Mouse (Mus musculus): ENCODE data around the gene Sprr2a1. TPM values are rescaled to one million over a fixed set of nuclear protein-coding genes. Genes with fewer than 3 reads are reported as not detected.
A peak's percentile ranks its signal among the peaks of the same experiment; 100 is the strongest.
"Not testable (repeated sequence)": the region's sequence is repeated elsewhere in the genome, so short reads cannot be mapped to it uniquely, and the experiment has no call there.

Gene Sprr2a1
- not detected in 2 replicates for total RNA-seq (2014; fragmentation: Nextera tagmentation)
- total RNA-seq (2017), result not detected in 2 replicates

DNA sequence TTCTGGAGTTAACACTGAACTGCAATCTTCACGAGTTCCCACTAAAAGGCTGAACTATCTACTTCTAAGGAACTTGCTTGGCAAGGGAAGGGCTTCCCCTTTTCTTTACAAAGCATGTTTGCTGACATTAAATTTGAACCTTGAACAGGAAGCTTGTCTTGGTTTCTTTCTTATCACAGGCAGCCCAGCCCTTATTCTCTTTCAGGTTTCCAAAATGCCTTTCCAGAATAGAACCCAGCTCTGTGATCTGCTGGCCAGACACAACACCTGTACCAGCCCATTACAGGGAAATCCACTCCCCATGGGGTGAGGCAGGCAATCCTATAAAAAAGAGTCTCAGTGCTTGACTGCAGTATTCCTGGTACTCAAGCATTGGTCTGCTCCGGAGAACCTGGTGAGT lies at the start of gene Sprr2a1, which contains the start of gene Sprr2a2:
Gene Sprr2a1, plus strand, starts transcription at position 231 of the 400 bp plus-strand sequence.
Gene Sprr2a2, plus strand, starts transcription at position 352 of the 400 bp plus-strand sequence.
- not testable (repeated sequence) for ATAC-seq (replicated peaks; ENCODE audit: poor library complexity, severe bottlenecking)

- ATAC-seq (replicated peaks; ENCODE audit: poor library complexity, severe bottlenecking), result no peak
Measured at GRCm38 (mm10) chr3:92169847-92170246, 45.8 kb upstream of the Sprr2a1 start.

DNA sequence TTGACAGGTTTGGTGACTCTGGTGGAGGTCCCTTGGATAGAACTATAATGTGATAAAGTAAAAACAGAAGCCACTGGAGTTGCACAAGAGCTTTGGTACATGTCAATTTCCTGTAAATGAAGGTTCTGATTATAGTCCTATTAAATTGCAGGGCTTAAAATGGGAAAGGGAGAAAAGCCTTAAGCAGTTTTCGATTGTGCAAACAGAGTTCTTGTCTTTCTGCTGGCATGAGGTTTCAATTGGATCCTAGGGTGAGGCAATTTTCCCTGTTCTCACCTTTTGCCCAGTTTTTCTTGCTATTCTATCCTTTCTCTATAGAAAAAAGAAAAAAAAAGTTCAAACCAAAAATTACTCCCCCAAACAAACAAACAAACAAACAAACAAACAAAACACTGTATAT lies 38.7 kb upstream of the Sprr2a1 start:
- no peak for ATAC-seq (replicated peaks; ENCODE audit: poor library complexity, severe bottlenecking)

GRCm38 (mm10) chr3:92195512-92196200 lies 19.9 kb upstream of the Sprr2a1 start:
- ATAC-seq (replicated peaks; ENCODE audit: poor library complexity, severe bottlenecking), result no peak

- ATAC-seq (replicated peaks; ENCODE audit: poor library complexity, severe bottlenecking), result not testable (repeated sequence)
Measured at GRCm38 (mm10) chr3:92211133-92211925, 4.3 kb upstream of the Sprr2a1 start.

GRCm38 (mm10) chr3:92212059-92212458 lies 3.5 kb upstream of the Sprr2a1 start:
- not testable (repeated sequence) for ATAC-seq (replicated peaks; ENCODE audit: poor library complexity, severe bottlenecking)

GRCm38 (mm10) chr3:92213651-92214050 lies 1.9 kb upstream of the Sprr2a1 start:
- ATAC-seq (replicated peaks; ENCODE audit: poor library complexity, severe bottlenecking), result not testable (repeated sequence)

- peak; percentile 52 for ATAC-seq (replicated peaks; ENCODE audit: poor library complexity, severe bottlenecking)
Measured at GRCm38 (mm10) chr3:92219031-92219430, 3.4 kb downstream of the Sprr2a1 start.

DNA sequence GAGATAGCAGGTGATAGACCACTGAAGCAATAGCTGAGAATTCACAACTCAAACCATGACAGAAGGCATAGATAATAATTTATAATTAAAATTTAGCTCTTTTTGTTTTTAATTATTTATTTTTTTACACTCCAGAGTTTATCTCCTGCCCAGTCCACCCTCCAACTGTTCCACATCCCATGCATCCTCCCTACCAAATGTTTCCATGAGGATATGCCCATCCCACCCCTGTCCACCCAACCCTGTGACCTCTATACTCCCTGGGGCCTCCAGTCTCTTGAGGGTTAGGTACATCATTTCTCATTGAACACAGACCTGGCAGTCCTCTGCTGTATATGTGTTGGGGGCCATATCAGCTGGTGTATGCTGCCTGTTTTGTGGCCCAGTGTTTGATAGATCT lies 8.1 kb downstream of the Sprr2a1 start:
- not testable (repeated sequence) for ATAC-seq (replicated peaks; ENCODE audit: poor library complexity, severe bottlenecking)

GRCm38 (mm10) chr3:92227410-92227809 lies 11.8 kb downstream of the Sprr2a1 start:
- ATAC-seq (replicated peaks; ENCODE audit: poor library complexity, severe bottlenecking), result not testable (repeated sequence)

DNA sequence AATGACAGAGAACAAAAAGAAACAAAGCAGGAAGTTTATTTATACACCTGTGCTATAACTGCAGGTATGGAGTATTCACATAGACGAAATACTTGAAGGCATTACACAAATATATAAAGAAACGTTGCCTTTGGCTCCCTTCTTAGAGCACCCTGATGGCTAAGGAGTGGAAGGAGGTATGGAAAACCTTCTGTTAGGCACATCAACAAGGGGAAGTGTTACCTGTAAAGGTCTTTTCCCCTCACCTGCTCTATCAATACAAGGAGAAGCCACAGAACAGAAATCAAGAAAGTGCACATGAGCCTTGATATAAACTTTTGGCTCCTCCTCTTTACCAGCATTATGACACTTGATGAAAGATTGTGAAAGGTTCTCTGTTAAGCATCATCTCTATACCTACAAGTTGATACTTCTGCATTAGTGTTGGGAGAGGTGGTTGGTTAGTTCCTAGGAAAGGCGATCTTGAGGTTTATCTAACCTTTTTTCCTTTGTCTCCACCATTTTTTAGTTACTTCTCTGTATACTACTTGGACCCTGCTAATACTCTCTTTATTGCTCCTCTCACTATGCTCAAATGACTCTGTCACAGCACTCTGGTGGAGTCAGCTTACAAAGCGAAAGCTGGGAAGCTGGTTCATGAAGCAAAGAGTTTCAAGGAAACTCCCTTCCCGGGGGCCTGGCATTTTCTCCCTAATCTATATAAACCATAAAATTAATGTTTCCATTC lies 21.0 kb downstream of the Sprr2a1 start:
- ATAC-seq (replicated peaks; ENCODE audit: poor library complexity, severe bottlenecking), result 0 out of 2 replicates have a peak, but pooled peaks have one; percentile 17

DNA sequence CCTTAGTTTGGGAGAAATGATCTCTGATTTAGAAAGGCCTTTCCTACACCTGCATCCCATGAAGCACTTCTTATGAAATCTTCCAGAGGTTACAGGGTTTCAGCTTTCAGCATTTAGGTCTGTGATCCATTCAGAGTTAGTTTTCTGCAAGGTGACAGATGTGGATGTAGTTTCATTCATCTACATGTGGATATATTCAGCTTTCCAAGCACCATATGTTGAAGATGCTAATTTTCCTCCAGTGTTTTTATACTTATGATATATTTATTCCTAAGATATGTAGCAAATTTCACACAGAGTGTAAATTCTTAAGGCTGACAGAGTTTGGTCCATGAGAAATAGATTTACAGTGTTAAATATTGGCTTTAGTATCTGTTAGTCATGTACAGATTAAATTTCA lies 23.1 kb downstream of the Sprr2a1 start:
- ATAC-seq (replicated peaks; ENCODE audit: poor library complexity, severe bottlenecking), result not testable (repeated sequence)

DNA sequence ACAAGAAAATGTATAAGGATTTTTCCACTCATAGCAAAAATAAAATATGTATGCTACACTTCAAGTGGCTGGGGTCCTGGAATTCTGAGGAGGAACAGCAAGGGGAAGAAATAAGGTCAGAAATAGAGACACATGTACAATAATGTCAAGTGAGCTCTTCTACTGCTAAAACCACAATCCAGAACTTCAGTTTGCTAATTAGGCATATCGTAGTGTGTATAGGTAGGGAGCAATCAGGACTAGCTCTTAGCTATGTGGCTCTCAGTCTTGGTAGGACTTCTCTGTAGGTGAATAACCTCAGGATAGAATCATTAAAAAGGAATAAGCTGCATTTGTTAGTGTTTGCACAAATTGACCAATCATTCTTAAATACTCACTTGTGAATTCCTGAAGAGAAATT lies 23.6 kb downstream of the Sprr2a1 start:
- ATAC-seq (replicated peaks; ENCODE audit: poor library complexity, severe bottlenecking), result not testable (repeated sequence)

- not testable (repeated sequence) for ATAC-seq (replicated peaks; ENCODE audit: poor library complexity, severe bottlenecking)
Measured at GRCm38 (mm10) chr3:92244833-92245232, 29.2 kb downstream of the Sprr2a1 start.

- not testable (repeated sequence) for ATAC-seq (replicated peaks; ENCODE audit: poor library complexity, severe bottlenecking)
Measured at GRCm38 (mm10) chr3:92246245-92246644, 30.6 kb downstream of the Sprr2a1 start.

GRCm38 (mm10) chr3:92248494-92248893 lies 32.9 kb downstream of the Sprr2a1 start:
- ATAC-seq (replicated peaks; ENCODE audit: poor library complexity, severe bottlenecking), result not testable (repeated sequence)

DNA sequence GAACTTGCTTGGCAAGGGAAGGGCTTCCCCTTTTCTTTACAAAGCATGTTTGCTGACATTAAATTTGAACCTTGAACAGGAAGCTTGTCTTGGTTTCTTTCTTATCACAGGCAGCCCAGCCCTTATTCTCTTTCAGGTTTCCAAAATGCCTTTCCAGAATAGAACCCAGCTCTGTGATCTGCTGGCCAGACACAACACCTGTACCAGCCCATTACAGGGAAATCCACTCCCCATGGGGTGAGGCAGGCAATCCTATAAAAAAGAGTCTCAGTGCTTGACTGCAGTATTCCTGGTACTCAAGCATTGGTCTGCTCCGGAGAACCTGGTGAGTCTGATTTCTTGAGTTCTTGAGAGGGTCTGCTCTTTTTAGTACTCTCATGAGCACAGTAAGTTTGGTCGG lies 34.9 kb downstream of the Sprr2a1 start:
- ATAC-seq (replicated peaks; ENCODE audit: poor library complexity, severe bottlenecking), result not testable (repeated sequence)

GRCm38 (mm10) chr3:92253860-92254259 lies 38.3 kb downstream of the Sprr2a1 start:
- ATAC-seq (replicated peaks; ENCODE audit: poor library complexity, severe bottlenecking), result peak; percentile 50

DNA sequence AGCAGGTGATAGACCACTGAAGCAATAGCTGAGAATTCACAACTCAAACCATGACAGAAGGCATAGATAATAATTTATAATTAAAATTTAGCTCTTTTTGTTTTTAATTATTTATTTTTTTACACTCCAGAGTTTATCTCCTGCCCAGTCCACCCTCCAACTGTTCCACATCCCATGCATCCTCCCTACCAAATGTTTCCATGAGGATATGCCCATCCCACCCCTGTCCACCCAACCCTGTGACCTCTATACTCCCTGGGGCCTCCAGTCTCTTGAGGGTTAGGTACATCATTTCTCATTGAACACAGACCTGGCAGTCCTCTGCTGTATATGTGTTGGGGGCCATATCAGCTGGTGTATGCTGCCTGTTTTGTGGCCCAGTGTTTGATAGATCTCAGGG lies 42.9 kb downstream of the Sprr2a1 start:
- not testable (repeated sequence) for ATAC-seq (replicated peaks; ENCODE audit: poor library complexity, severe bottlenecking)

- not testable (repeated sequence) for ATAC-seq (replicated peaks; ENCODE audit: poor library complexity, severe bottlenecking)
Measured at GRCm38 (mm10) chr3:92263462-92263861, 47.9 kb downstream of the Sprr2a1 start.

All from granulocyte monocyte progenitor cell, adult 5-6 weeks (primary cell).